8 mouse cellular contexts compared by ENCODE assay signal in the genomic region with DNA sequence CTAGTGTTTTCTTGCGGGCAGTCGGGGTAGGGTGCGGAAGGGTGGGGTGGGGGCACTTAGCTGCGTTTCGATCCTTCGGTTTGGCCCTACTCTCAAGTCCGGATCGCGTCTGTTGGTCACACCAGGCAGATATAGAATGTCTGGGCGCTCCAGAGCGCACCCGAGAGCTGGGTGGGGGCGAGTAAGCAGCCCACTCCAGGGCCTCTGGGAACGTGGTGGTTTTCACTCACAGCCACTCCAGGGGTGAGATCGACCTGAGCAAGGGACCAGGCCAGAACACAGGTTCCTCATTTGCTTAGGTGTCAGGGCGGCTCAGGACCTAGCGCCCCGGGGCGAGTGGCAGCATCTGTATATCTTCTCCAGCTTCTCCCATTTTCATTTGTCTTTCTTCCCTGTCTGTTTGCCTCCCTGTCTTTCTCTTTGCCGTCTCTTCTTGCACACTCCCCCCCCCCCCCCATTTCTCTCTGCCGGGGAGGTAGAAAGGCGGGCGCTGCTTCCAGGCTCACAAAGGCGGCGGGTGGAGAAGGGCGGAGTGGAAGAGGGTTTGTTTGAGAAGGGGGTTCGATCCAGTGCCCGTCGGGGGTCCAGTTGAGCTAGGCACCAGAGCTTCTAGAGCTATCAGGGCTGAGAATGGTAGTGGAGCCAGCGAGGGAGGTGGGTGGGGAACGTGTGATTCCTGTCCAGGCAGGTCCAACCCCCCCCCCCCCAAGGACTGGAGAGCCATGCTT. TPM values are rescaled to one million over a fixed set of nuclear protein-coding genes. Genes with fewer than 3 reads are reported as not detected.
DNase-seq lines count a peak whose midpoint lies in the region; ATAC-seq and TF ChIP-seq lines count a peak whose summit lies in the region.

No protein-coding gene starts in this region.

- peak overlapping the region; percentile 85 for H3K27ac ChIP-seq in heart, embryonic 15.5 days
- H3K27ac ChIP-seq in lung, embryonic 15.5 days, result peak overlapping the region; percentile 86; the same call in 1 of the 2 replicates
- peak overlapping the region; percentile 86 for H3K27ac ChIP-seq in stomach, postnatal 0 days (replicated peaks)

- intact Hi-C loops in left cerebral cortex, postnatal 14 days (cut with DNase I), result loop anchor here (2.0 to 5.0 kb wide), 2 partner anchors 60 to 333 kb away; a partner anchor contains a TSS

- peak; percentile 40 for DNase-seq in A20 (ENCODE audit: low read depth, low spot score)
- peak; percentile 27 for DNase-seq in stomach, postnatal 0 days (ENCODE audit: low spot score)
- no peak for DNase-seq in spleen, postnatal 36 days (ENCODE audit: low spot score in 2 of 2)
- no peak for DNase-seq in left cerebral cortex, postnatal 14 days (ENCODE audit: low spot score in 2 of 2)
- DNase-seq in yolk sac, embryonic 10.5 days (ENCODE audit: low spot score), result no peak

- H3K27me3 ChIP-seq in E14TG2a.4 (ENCODE audit: insufficient read depth, low read length), result peaks cover 70% of the 10 kb centered on the region
- peaks cover 9% of the 10 kb centered on the region for H3K27me3 ChIP-seq in heart, embryonic 15.5 days
- no peaks in the 10 kb centered on the region; the same call in 1 of the 2 replicates for H3K27me3 ChIP-seq in lung, embryonic 15.5 days
- H3K27me3 ChIP-seq in stomach, postnatal 0 days (ENCODE audit: control insufficient read depth, insufficient read depth, low read length), result no peaks in the 10 kb centered on the region

- no peak for TF ChIP-seq EP300 in stomach, postnatal 0 days (optimal IDR thresholded peaks at IDR 0.05)

- no peak for ATAC-seq in heart, embryonic 15.5 days (replicated peaks; ENCODE audit: insufficient number of reproducible peaks, insufficient read depth, low FRiP score, low read depth)
- no peak for ATAC-seq in lung, embryonic 15.5 days (ENCODE audit: borderline replicate concordance, extremely low read depth, low FRiP score, low TSS enrichment)
- no peak for ATAC-seq in stomach, postnatal 0 days (ENCODE audit: low FRiP score, low TSS enrichment)

- H3K4me2 ChIP-seq in heart, embryonic 15.5 days, result peak overlapping the region; percentile 76
- peak overlapping the region; percentile 64 for H3K4me2 ChIP-seq in lung, embryonic 15.5 days
- peak overlapping the region; percentile 57 for H3K4me2 ChIP-seq in stomach, postnatal 0 days (replicated peaks; ENCODE audit: low read depth)

- H3K9me3 ChIP-seq in E14TG2a.4 (ENCODE audit: low read length), result peaks cover 16% of the 10 kb centered on the region
- H3K9me3 ChIP-seq in heart, embryonic 15.5 days (replicated peaks), result no peaks in the 10 kb centered on the region
- H3K9me3 ChIP-seq in lung, embryonic 15.5 days, result no peaks in the 10 kb centered on the region
- no peaks in the 10 kb centered on the region for H3K9me3 ChIP-seq in stomach, postnatal 0 days (ENCODE audit: control insufficient read depth, low read length)

- 0 out of 2 replicates have a peak overlapping the region, but pooled peaks have one; percentile 74 for H3K4me3 ChIP-seq in E14TG2a.4 (replicated peaks; ENCODE audit: low read length)
- H3K4me3 ChIP-seq in heart, embryonic 15.5 days, result peak overlapping the region; percentile 73
- H3K4me3 ChIP-seq in lung, embryonic 15.5 days, result peak overlapping the region; percentile 67
- H3K4me3 ChIP-seq in stomach, postnatal 0 days (ENCODE audit: low read depth, low read length), result peak overlapping the region; percentile 59

- H3K36me3 ChIP-seq in E14TG2a.4 (ENCODE audit: insufficient read depth, low read length), result no peaks in the 10 kb centered on the region
- no peaks in the 10 kb centered on the region for H3K36me3 ChIP-seq in heart, embryonic 15.5 days
- H3K36me3 ChIP-seq in lung, embryonic 15.5 days, result no peaks in the 10 kb centered on the region
- H3K36me3 ChIP-seq in stomach, postnatal 0 days (ENCODE audit: control insufficient read depth, insufficient read depth, low read length), result no peaks in the 10 kb centered on the region

- 13% methylated on average over 30 of the region's 31 CpGs for WGBS in heart, embryonic 15.5 days
- 25% methylated on average over 28 of the region's 31 CpGs for WGBS in lung, embryonic 15.5 days
- WGBS in stomach, postnatal 0 days, result 19% methylated on average over 30 of the region's 31 CpGs

- H3K4me1 ChIP-seq in E14TG2a.4 (replicated peaks; ENCODE audit: low read depth, low read length), result peaks cover 24% of the 10 kb centered on the region
- H3K4me1 ChIP-seq in heart, embryonic 15.5 days (replicated peaks), result peaks cover 37% of the 10 kb centered on the region
- peaks cover 22% of the 10 kb centered on the region for H3K4me1 ChIP-seq in lung, embryonic 15.5 days
- no peaks in the 10 kb centered on the region for H3K4me1 ChIP-seq in stomach, postnatal 0 days (replicated peaks; ENCODE audit: control insufficient read depth, insufficient read depth)

- H3K9ac ChIP-seq in heart, embryonic 15.5 days, result peak overlapping the region; percentile 81
- H3K9ac ChIP-seq in lung, embryonic 15.5 days, result peak overlapping the region; percentile 75
- H3K9ac ChIP-seq in stomach, postnatal 0 days (ENCODE audit: low read length), result peak overlapping the region; percentile 76

- no peak for TF ChIP-seq CTCF in E14TG2a.4 (conservative IDR thresholded peaks at IDR 0.05; ENCODE audit: low read length)
- no peak for TF ChIP-seq CTCF in stomach, postnatal 0 days (IDR thresholded peaks at IDR 0.05; ENCODE audit: low read depth)

RNA-seq across cellular contexts. Expression of a gene that starts 1.4 kb away (rescaled TPM):
- polyA plus RNA-seq in heart, embryonic 15.5 days (2015; fragmentation: Nextera tagmentation; extraction: Ambion mirVana), result 20.0 and 28.0 TPM in 2 replicates
- 44.1 and 47.3 TPM in 2 replicates for polyA plus RNA-seq in lung, embryonic 15.5 days (2015; fragmentation: Nextera tagmentation; extraction: Ambion mirVana)
- 18.3 and 19.3 TPM in 2 replicates for polyA plus RNA-seq in stomach, postnatal 0 days (2015; fragmentation: Nextera tagmentation; extraction: Ambion mirVana)
- 10 to 100 TPM; 11.6 to 13.8 TPM for total RNA-seq in left cerebral cortex, postnatal 14 days (2021)

Comparison
In these comparisons a context has a peak if more than half of its experiments do, and no peak if none do; other contexts are left out.
1. DNase-seq: peak in A20 (single experiment) and stomach, postnatal 0 days (single experiment); none in spleen, postnatal 36 days (0 of 2), left cerebral cortex, postnatal 14 days (0 of 2) and yolk sac, embryonic 10.5 days (single experiment).
2. Peak in every context shown above with its lines, with median percentiles within 50 percentile points of each other: H3K4me3 ChIP-seq, H3K27ac ChIP-seq, H3K4me2 ChIP-seq and H3K9ac ChIP-seq.